Comparison of ENCODE assay signal across 8 mouse cellular contexts in genomic region chr9:114843634-114844016, GRCm38 (mm10). TPM values are rescaled to one million over a fixed set of nuclear protein-coding genes. Genes with fewer than 3 reads are reported as not detected.
DNase-seq lines count a peak whose midpoint lies in the region; ATAC-seq and TF ChIP-seq lines count a peak whose summit lies in the region.

No protein-coding gene starts in this region.

- WGBS in cerebellum, adult 2 months: 1% methylated on average over 40 of the region's 40 CpGs
- WGBS in embryonic facial prominence, embryonic 14.5 days: under 1% methylated on average over 31 of the region's 40 CpGs
- WGBS in hindbrain, embryonic 11.5 days: under 1% methylated on average over 33 of the region's 40 CpGs
- under 1% methylated on average over 40 of the region's 40 CpGs for WGBS in limb, embryonic 11.5 days
- under 1% methylated on average over 40 of the region's 40 CpGs for WGBS in stomach, embryonic 16.5 days

- no peak for TF ChIP-seq POLR2A in cerebellum, adult 2 months (IDR thresholded peaks at IDR 0.05; ENCODE audit: borderline replicate concordance, insufficient read depth, low read length)

- peak overlapping the region; percentile 72 for H3K9ac ChIP-seq in embryonic facial prominence, embryonic 14.5 days (ENCODE audit: low read depth, low read length)
- H3K9ac ChIP-seq in hindbrain, embryonic 11.5 days (ENCODE audit: low read depth, low read length): peak overlapping the region; percentile 64
- peak overlapping the region; percentile 56 for H3K9ac ChIP-seq in limb, embryonic 11.5 days (ENCODE audit: low read length)
- peak overlapping the region; percentile 81 for H3K9ac ChIP-seq in stomach, embryonic 16.5 days (ENCODE audit: low read length)

- no peaks in the 10 kb centered on the region for H3K36me3 ChIP-seq in embryonic facial prominence, embryonic 14.5 days (ENCODE audit: control insufficient read depth, insufficient read depth, low read length)
- H3K36me3 ChIP-seq in hindbrain, embryonic 11.5 days (ENCODE audit: control insufficient read depth, insufficient read depth, low read length): no peaks in the 10 kb centered on the region
- no peaks in the 10 kb centered on the region for H3K36me3 ChIP-seq in limb, embryonic 11.5 days (ENCODE audit: control insufficient read depth, insufficient read depth, low read length)
- H3K36me3 ChIP-seq in stomach, embryonic 16.5 days (ENCODE audit: control insufficient read depth, insufficient read depth, low read length): no peaks in the 10 kb centered on the region

- no peak overlapping the region for H3K27ac ChIP-seq in cerebellum, adult 2 months (ENCODE audit: insufficient read depth, low read length)
- no peak overlapping the region for H3K27ac ChIP-seq in embryonic facial prominence, embryonic 14.5 days (replicated peaks; ENCODE audit: low read depth, low read length)
- no peak overlapping the region for H3K27ac ChIP-seq in hindbrain, embryonic 11.5 days (ENCODE audit: low read depth, low read length)
- no peak overlapping the region for H3K27ac ChIP-seq in limb, embryonic 11.5 days (replicated peaks; ENCODE audit: low read depth, low read length)
- H3K27ac ChIP-seq in stomach, embryonic 16.5 days (ENCODE audit: low read length): peak overlapping the region; percentile 87

- peak in 1 of 2 experiments; percentile 6 for DNase-seq in cerebellum, adult 2 months
- no peak for DNase-seq in cerebellum, adult 9-10 months
- DNase-seq in adrenal gland, adult 18-20 months (ENCODE audit: low spot score in 2 of 2): peak; percentile 48 to 51
- peak; percentile 33 for DNase-seq in embryonic facial prominence, embryonic 14.5 days (ENCODE audit: low spot score)
- DNase-seq in hindbrain, embryonic 11.5 days (ENCODE audit: low spot score): peak; percentile 67
- DNase-seq in limb, embryonic 11.5 days (ENCODE audit: low spot score): peak; percentile 77

- H3K27me3 ChIP-seq in cerebellum, adult 2 months (ENCODE audit: control insufficient read depth, insufficient read depth, low read length): no peaks in the 10 kb centered on the region; the same call in 1 of the 2 replicates
- peaks cover 12% of the 10 kb centered on the region for H3K27me3 ChIP-seq in embryonic facial prominence, embryonic 14.5 days (replicated peaks; ENCODE audit: control insufficient read depth, insufficient read depth, low read length)
- peaks cover 8% of the 10 kb centered on the region for H3K27me3 ChIP-seq in hindbrain, embryonic 11.5 days (ENCODE audit: control insufficient read depth, insufficient read depth, low read length)
- H3K27me3 ChIP-seq in limb, embryonic 11.5 days (ENCODE audit: control insufficient read depth, insufficient read depth, low read length): no peaks in the 10 kb centered on the region
- H3K27me3 ChIP-seq in stomach, embryonic 16.5 days (ENCODE audit: control insufficient read depth, insufficient read depth, low read length): peaks cover 3% of the 10 kb centered on the region; the same call in 1 of the 2 replicates

- peak overlapping the region; percentile 99 for H3K4me2 ChIP-seq in embryonic facial prominence, embryonic 14.5 days (ENCODE audit: low read depth, low read length)
- H3K4me2 ChIP-seq in hindbrain, embryonic 11.5 days (replicated peaks; ENCODE audit: low read depth, low read length): peak overlapping the region; percentile 99
- H3K4me2 ChIP-seq in limb, embryonic 11.5 days (ENCODE audit: low read depth, severe bottlenecking): peak overlapping the region; percentile 97
- peak overlapping the region; percentile 91 for H3K4me2 ChIP-seq in stomach, embryonic 16.5 days (ENCODE audit: low read depth, low read length)

- no peaks in the 10 kb centered on the region for H3K9me3 ChIP-seq in embryonic facial prominence, embryonic 14.5 days (ENCODE audit: control insufficient read depth, low read length)
- no peaks in the 10 kb centered on the region for H3K9me3 ChIP-seq in hindbrain, embryonic 11.5 days (ENCODE audit: control insufficient read depth, low read length)
- H3K9me3 ChIP-seq in limb, embryonic 11.5 days (ENCODE audit: control insufficient read depth, low read length): no peaks in the 10 kb centered on the region
- H3K9me3 ChIP-seq in stomach, embryonic 16.5 days (replicated peaks; ENCODE audit: control insufficient read depth, low read length): no peaks in the 10 kb centered on the region

- H3K4me3 ChIP-seq in cerebellum, adult 2 months (replicated peaks; ENCODE audit: insufficient read depth, low read depth, low read length): peak overlapping the region; percentile 61
- peak overlapping the region; percentile 70 for H3K4me3 ChIP-seq in embryonic facial prominence, embryonic 14.5 days (ENCODE audit: low read depth, low read length)
- peak overlapping the region; percentile 68 for H3K4me3 ChIP-seq in hindbrain, embryonic 11.5 days (ENCODE audit: low read depth, low read length)
- H3K4me3 ChIP-seq in limb, embryonic 11.5 days (ENCODE audit: low read depth, low read length): peak overlapping the region; percentile 66
- H3K4me3 ChIP-seq in stomach, embryonic 16.5 days (replicated peaks; ENCODE audit: low read length): peak overlapping the region; percentile 69

- peak; percentile 64 for ATAC-seq in embryonic facial prominence, embryonic 14.5 days (ENCODE audit: low read depth)
- ATAC-seq in hindbrain, embryonic 11.5 days (ENCODE audit: low FRiP score): peak; percentile 78
- peak; percentile 58 for ATAC-seq in limb, embryonic 11.5 days (ENCODE audit: insufficient number of reproducible peaks, low FRiP score, low TSS enrichment, low read depth)
- ATAC-seq in megakaryocyte-erythroid progenitor cell, adult 5-6 weeks (replicated peaks; ENCODE audit: low FRiP score, low TSS enrichment, poor library complexity, severe bottlenecking): peak; percentile 51; the same call in 1 of the 2 replicates
- peak; percentile 59 for ATAC-seq in stomach, embryonic 16.5 days (ENCODE audit: insufficient read depth, low FRiP score)

- TF ChIP-seq CTCF in cerebellum, adult 2 months (IDR thresholded peaks at IDR 0.05; ENCODE audit: borderline replicate concordance, insufficient read depth, low read depth, low read length): no peak

- H3K4me1 ChIP-seq in cerebellum, adult 2 months (ENCODE audit: control insufficient read depth, insufficient read depth, low read length): no peaks in the 10 kb centered on the region
- H3K4me1 ChIP-seq in embryonic facial prominence, embryonic 14.5 days (ENCODE audit: control insufficient read depth, insufficient read depth, low read length): peaks cover 3% of the 10 kb centered on the region; the same call in 1 of the 2 replicates
- no peaks in the 10 kb centered on the region for H3K4me1 ChIP-seq in hindbrain, embryonic 11.5 days (replicated peaks; ENCODE audit: control insufficient read depth, insufficient read depth, low read length)
- 0 out of 2 replicates have a peak, but pooled peaks cover 2% of the 10 kb centered on the region for H3K4me1 ChIP-seq in limb, embryonic 11.5 days (ENCODE audit: control insufficient read depth, insufficient read depth, low read length)
- H3K4me1 ChIP-seq in stomach, embryonic 16.5 days (ENCODE audit: control insufficient read depth, insufficient read depth, low read length): peaks cover 4% of the 10 kb centered on the region; the same call in 1 of the 2 replicates

RNA-seq across cellular contexts. Expression of gene Cmtm8, which starts 0.3 kb away (rescaled TPM):
- 4.2 and 4.8 TPM in 2 replicates for polyA plus RNA-seq in cerebellum, adult 2 months (2012; rRNA removed)
- 1 to 10 TPM; 5.8 to 7.3 TPM for total RNA-seq in adrenal gland, adult 18-20 months (2021)
- 16.9 and 18.6 TPM in 2 replicates for polyA plus RNA-seq in embryonic facial prominence, embryonic 14.5 days (2014; fragmentation: Nextera tagmentation; extraction: Ambion mirVana)
- polyA plus RNA-seq in hindbrain, embryonic 11.5 days (2014; fragmentation: Nextera tagmentation; extraction: Ambion mirVana): 22.1 and 29.3 TPM in 2 replicates
- 17.3 and 17.6 TPM in 2 replicates for polyA plus RNA-seq in limb, embryonic 11.5 days (2014; fragmentation: Nextera tagmentation; extraction: Ambion mirVana)
- total RNA-seq in megakaryocyte-erythroid progenitor cell, adult 5-6 weeks (2014; fragmentation: Nextera tagmentation): 1.5 TPM in 1 of 2 replicates, not detected in the other
- 1.1 TPM in 1 of 2 replicates, not detected in the other for total RNA-seq in megakaryocyte-erythroid progenitor cell, adult 5-6 weeks (2017)
- 59.5 and 65.6 TPM in 2 replicates for polyA plus RNA-seq in stomach, embryonic 16.5 days (2015; fragmentation: Nextera tagmentation; extraction: Ambion mirVana)
